8 mouse cellular contexts compared by ENCODE assay signal in the genomic region with DNA sequence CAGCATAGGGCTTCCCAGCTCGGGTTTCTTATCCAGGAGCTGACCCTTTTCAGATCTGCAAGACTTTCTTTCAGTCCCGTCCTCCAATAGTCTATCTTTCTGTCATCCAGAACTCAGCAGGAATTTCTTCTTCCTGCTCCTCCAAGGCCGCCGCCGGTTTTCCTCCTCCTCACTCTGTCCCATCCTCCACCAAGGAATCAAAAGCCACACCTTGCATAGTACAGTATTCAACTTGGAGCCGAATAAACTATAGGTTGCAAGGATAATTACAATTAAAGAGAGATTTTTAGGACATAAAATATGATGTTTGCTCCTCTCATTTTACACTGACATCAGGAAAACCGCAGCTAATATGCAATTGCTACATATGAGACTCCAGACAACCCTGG. TPM values are rescaled to one million over a fixed set of nuclear protein-coding genes. Genes with fewer than 3 reads are reported as not detected.
DNase-seq lines count a peak whose midpoint lies in the region; ATAC-seq lines count a peak whose summit lies in the region.
"Not testable (repeated sequence)": the region's sequence is repeated elsewhere in the genome, so short reads cannot be mapped to it uniquely, and the experiment has no call there.

No protein-coding gene starts in this region.

- not testable (repeated sequence) for H3K9ac ChIP-seq in heart, embryonic 14.5 days (ENCODE audit: low read length); liver, embryonic 11.5 days (ENCODE audit: low read depth, low read length)
- peak overlapping the region; percentile 71; the same call in 1 of the 2 replicates for H3K9ac ChIP-seq in intestine, embryonic 16.5 days (ENCODE audit: low read depth, low read length)
- H3K9ac ChIP-seq in midbrain, embryonic 11.5 days (ENCODE audit: low read length) = peak overlapping the region; percentile 63; the same call in 1 of the 2 replicates

- peak overlapping the region; percentile 68 for H3K4me2 ChIP-seq in heart, embryonic 14.5 days (ENCODE audit: low read length)
- H3K4me2 ChIP-seq in intestine, embryonic 16.5 days (ENCODE audit: low read depth, low read length) = peak overlapping the region; percentile 61
- H3K4me2 ChIP-seq in liver, embryonic 11.5 days = peak overlapping the region; percentile 65
- H3K4me2 ChIP-seq in midbrain, embryonic 11.5 days = peak overlapping the region; percentile 45

- H3K36me3 ChIP-seq in erythroblast, embryonic 14.5 days (ENCODE audit: control insufficient read depth); heart, embryonic 14.5 days (ENCODE audit: control insufficient read depth, insufficient read depth, low read length); intestine, embryonic 16.5 days (ENCODE audit: control insufficient read depth, insufficient read depth, low read length); liver, embryonic 11.5 days (ENCODE audit: control insufficient read depth, insufficient read depth, low read length); midbrain, embryonic 11.5 days (ENCODE audit: control insufficient read depth, insufficient read depth, low read length): not testable (repeated sequence)

- ATAC-seq in heart, embryonic 14.5 days (ENCODE audit: insufficient number of reproducible peaks, insufficient read depth, low FRiP score, low read depth) = not testable (repeated sequence)
- peak; percentile 93 for ATAC-seq in intestine, embryonic 16.5 days
- ATAC-seq in liver, embryonic 11.5 days (replicated peaks; ENCODE audit: low FRiP score) = peak; percentile 72
- peak; percentile 86 for ATAC-seq in midbrain, embryonic 11.5 days (ENCODE audit: low FRiP score)

- H3K9me3 ChIP-seq in erythroblast, embryonic 14.5 days (ENCODE audit: control insufficient read depth, low read length); heart, embryonic 14.5 days (ENCODE audit: control insufficient read depth, low read length); intestine, embryonic 16.5 days (ENCODE audit: control insufficient read depth, low read length); liver, embryonic 11.5 days (ENCODE audit: control insufficient read depth, low read length); midbrain, embryonic 11.5 days (ENCODE audit: control insufficient read depth, low read length): not testable (repeated sequence)

- not testable (repeated sequence) for H3K27me3 ChIP-seq in erythroblast, embryonic 14.5 days (ENCODE audit: control insufficient read depth); heart, embryonic 14.5 days (ENCODE audit: control insufficient read depth, insufficient read depth, low read length); intestine, embryonic 16.5 days (replicated peaks; ENCODE audit: control insufficient read depth, insufficient read depth, low read length); liver, embryonic 11.5 days (replicated peaks; ENCODE audit: control insufficient read depth, insufficient read depth, low read length); midbrain, embryonic 11.5 days (ENCODE audit: control insufficient read depth, insufficient read depth, low read length)

- not testable (repeated sequence) for H3K4me1 ChIP-seq in brown adipose tissue, adult 24 weeks (ENCODE audit: control insufficient read depth, insufficient read depth, insufficient read length, low read length); erythroblast, embryonic 14.5 days (ENCODE audit: control insufficient read depth); heart, embryonic 14.5 days (ENCODE audit: control insufficient read depth in 2 of 2, insufficient read depth in 2 of 2, low read length in 2 of 2); intestine, embryonic 16.5 days (ENCODE audit: control insufficient read depth, insufficient read depth, low read length); liver, embryonic 11.5 days (replicated peaks; ENCODE audit: control insufficient read depth, insufficient read depth, low read length); midbrain, embryonic 11.5 days (ENCODE audit: control insufficient read depth, insufficient read depth, low read length)

- 11% methylated on average over 7 of the region's 7 CpGs for WGBS in heart, embryonic 14.5 days
- WGBS in intestine, embryonic 16.5 days = 8% methylated on average over 7 of the region's 7 CpGs
- WGBS in liver, embryonic 11.5 days = 7% methylated on average over 7 of the region's 7 CpGs
- 7% methylated on average over 7 of the region's 7 CpGs for WGBS in midbrain, embryonic 11.5 days

- peak; percentile 26 for DNase-seq in 416B (ENCODE audit: low read depth)
- DNase-seq in liver, embryonic 11.5 days (ENCODE audit: low spot score) = not testable (repeated sequence)
- DNase-seq in midbrain, embryonic 11.5 days (ENCODE audit: low spot score, missing footprints) = peak; percentile 90
- peak; percentile 18 for DNase-seq in retina, embryonic 14.5 days (ENCODE audit: low spot score)

- H3K27ac ChIP-seq in brown adipose tissue, adult 24 weeks (replicated peaks; ENCODE audit: low read depth, low read length); heart, embryonic 14.5 days (replicated peaks in 1 of 2; ENCODE audit: control insufficient read depth in 1 of 2, insufficient read depth in 1 of 2, low read depth in 2 of 2, low read length in 2 of 2); intestine, embryonic 16.5 days (ENCODE audit: low read length); liver, embryonic 11.5 days (ENCODE audit: low read depth, low read length); midbrain, embryonic 11.5 days (ENCODE audit: low read depth, low read length): not testable (repeated sequence)

- peak overlapping the region; percentile 80 for H3K4me3 ChIP-seq in brown adipose tissue, adult 24 weeks (ENCODE audit: insufficient read depth, low read depth, low read length)
- H3K4me3 ChIP-seq in erythroblast, embryonic 14.5 days (replicated peaks) = peak overlapping the region; percentile 59
- peak overlapping the region; percentile 46 to 93 for H3K4me3 ChIP-seq in heart, embryonic 14.5 days (ENCODE audit: control insufficient read depth in 1 of 2, insufficient read depth in 1 of 2, low read depth in 1 of 2, low read length in 2 of 2)
- peak overlapping the region; percentile 58 for H3K4me3 ChIP-seq in intestine, embryonic 16.5 days (ENCODE audit: low read length)
- H3K4me3 ChIP-seq in liver, embryonic 11.5 days (ENCODE audit: low read depth, low read length) = peak overlapping the region; percentile 54
- peak overlapping the region; percentile 39 for H3K4me3 ChIP-seq in midbrain, embryonic 11.5 days (ENCODE audit: low read depth, low read length)

RNA-seq across cellular contexts. Expression of a gene that starts 0.3 kb away (rescaled TPM):
- polyA plus RNA-seq in brown adipose tissue, adult 24 weeks (2012; ENCODE audit: insufficient read depth, insufficient read length, missing spikeins) = 0.59 and 1.3 TPM in 2 replicates
- not detected in 2 replicates for polyA plus RNA-seq in erythroblast, embryonic 14.5 days (2012)
- polyA plus RNA-seq in heart, embryonic 14.5 days (2014; fragmentation: Nextera tagmentation; extraction: Ambion mirVana) = 6.6 and 7.7 TPM in 2 replicates
- 5.4 and 9.3 TPM in 2 replicates for polyA plus RNA-seq in intestine, embryonic 16.5 days (2015; fragmentation: Nextera tagmentation; extraction: Ambion mirVana)
- polyA plus RNA-seq in liver, embryonic 11.5 days (2014; fragmentation: Nextera tagmentation; extraction: Ambion mirVana) = 7.9 and 8.1 TPM in 2 replicates
- polyA plus RNA-seq in midbrain, embryonic 11.5 days (2014; fragmentation: Nextera tagmentation; extraction: Ambion mirVana) = 16.4 and 17.3 TPM in 2 replicates

RNA-seq across cellular contexts. Expression of a gene that starts 53.3 kb away (rescaled TPM):
- polyA plus RNA-seq in brown adipose tissue, adult 24 weeks (2012; ENCODE audit: insufficient read depth, insufficient read length, missing spikeins) = 4.5 and 5.2 TPM in 2 replicates
- not detected in 2 replicates for polyA plus RNA-seq in erythroblast, embryonic 14.5 days (2012)
- polyA plus RNA-seq in heart, embryonic 14.5 days (2014; fragmentation: Nextera tagmentation; extraction: Ambion mirVana) = 13.8 and 14.3 TPM in 2 replicates
- polyA plus RNA-seq in intestine, embryonic 16.5 days (2015; fragmentation: Nextera tagmentation; extraction: Ambion mirVana) = 12.7 and 13.0 TPM in 2 replicates
- 13.5 and 15.5 TPM in 2 replicates for polyA plus RNA-seq in liver, embryonic 11.5 days (2014; fragmentation: Nextera tagmentation; extraction: Ambion mirVana)
- polyA plus RNA-seq in midbrain, embryonic 11.5 days (2014; fragmentation: Nextera tagmentation; extraction: Ambion mirVana) = 25.5 and 26.1 TPM in 2 replicates
